Mouse (Mus musculus) R1 (cell line): ENCODE data around the gene Spats2l.

Experiments used
- DNase-seq: peaks from one replicate; pipeline ENCODE4 v3.0.0-alpha.2; 2018; ENCODE audit warnings: low read depth, low spot score

Spats2l gene

DNA sequence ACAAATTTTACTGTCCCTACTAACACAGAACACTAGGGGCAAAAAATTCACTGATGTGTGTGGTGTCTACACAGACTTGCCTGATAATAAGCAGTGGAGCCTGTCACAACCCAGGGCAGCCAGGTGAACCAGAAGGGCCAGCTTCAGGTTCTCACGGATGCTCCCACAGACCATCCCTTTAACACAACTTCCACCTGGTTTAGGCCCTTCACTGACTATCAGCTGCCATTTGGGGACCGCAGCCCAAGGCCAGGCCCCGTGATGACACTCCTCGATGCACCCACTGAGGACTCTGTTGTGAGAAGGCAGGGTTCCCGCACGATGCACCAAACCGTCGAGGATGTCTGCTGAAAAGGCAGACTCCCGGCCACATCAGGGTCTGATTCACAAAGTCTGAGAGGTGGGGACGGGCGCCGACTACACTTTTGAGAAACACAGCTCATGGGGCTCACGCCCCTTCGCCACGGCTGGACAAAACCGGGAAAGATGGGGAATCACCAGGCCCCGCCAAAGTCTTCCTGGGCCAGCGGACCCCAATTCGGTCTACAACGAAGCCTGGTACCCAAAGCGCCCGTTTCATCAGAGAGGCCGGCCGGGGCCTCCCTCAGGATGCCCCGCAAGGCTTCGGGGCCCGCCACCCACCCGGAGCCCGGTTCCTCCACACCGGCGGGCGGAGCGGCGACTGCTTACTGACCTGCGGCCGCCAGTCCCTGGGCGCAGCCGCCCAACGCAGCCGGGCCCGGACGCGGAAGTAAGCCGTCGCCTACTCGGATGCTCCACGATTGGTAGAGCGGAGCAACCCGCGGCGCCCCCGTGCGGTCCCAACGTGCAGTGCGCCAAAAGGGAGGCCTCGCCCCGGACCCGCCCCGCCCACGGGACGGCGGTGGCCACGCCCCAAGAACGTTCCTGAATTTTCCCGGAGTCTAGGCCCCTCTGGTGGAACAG is 195.6 kb downstream of the Spats2l start:
- DNase-seq = peak; percentile 91

DNA sequence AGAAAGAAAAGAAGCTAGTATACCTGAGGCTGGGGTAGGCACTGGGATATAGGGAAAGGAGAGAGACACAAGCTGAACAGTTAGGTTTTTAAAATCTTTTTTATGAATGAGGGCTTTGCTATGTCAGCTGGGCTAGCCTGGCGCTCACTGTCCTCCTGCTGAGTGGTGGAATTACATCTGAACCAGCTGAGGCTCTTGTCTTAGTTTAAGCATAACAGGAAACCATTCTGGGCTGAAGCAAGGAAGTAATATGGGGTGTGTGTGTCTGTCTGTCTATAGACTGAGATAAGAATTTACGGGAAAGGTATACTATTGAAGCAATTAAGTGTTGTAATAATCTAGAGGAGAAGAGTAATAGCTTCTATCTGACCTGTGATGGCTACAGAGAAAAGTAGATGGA is 197.6 kb downstream of the Spats2l start:
- DNase-seq = no peak

DNA sequence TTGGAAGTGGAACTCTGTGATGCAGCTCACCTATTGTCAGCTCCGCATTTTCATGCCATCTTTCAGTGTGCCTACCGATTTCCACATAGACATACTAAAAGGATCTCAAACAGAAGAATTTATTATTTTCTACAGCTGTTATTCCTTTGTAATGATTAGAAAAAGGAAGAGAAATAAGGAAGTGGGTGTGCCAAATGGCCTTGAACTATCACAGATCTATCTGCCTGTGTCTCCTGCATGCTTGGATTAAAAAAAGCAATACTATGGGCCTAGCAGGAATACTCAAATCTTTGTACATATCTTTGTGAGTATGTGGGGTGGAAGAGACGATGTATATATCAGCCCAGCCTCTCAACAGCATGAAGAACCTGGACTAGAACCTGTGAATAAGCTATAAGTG is 202.9 kb downstream of the Spats2l start:
- no peak for DNase-seq

DNA sequence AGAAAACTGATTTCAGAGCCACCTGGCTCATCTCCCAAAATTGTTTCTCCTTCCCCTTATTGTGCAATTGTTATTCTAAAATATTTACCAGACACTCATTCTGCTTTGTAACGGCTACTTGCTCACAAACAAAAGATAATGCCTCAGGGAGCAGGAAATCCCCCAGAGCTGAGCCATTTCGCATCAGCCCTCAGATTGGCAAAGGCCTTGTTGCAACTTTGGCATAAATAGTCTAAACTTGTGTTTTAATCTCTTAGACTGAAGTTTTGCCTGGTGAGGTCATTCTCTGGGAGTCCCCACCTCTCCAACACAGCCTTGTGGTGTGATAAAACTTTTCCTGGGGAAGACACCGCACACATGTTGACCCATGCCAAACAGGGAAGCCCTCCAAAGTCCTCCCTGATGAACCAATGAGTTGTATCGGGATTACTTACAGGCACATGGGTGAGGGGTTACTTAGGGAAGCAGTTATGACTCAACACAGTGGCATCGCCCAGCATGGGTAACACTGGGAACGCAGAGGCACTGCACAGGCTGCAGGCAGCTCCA is 215.2 kb downstream of the Spats2l start:
- DNase-seq = peak; percentile 73

DNA sequence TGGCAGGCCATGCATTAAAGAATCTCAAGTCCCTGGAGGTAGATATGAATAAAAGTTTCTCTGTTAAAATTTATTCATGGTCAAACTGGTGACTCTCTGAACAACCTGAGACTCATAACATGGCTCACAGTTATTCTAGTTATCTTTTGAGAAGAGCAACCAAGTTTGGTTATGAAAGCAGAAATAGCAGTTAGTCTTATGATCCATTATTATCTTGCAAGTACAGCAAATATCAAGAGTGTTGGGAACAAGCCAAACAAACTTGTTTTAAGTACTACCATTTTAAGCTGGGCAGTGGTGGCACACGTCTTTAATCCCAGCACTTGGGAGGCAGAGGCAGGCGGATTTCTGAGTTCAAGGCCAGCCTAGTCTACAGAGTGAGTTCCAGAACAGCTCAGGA is 217.3 kb downstream of the Spats2l start:
- no peak for DNase-seq

DNA sequence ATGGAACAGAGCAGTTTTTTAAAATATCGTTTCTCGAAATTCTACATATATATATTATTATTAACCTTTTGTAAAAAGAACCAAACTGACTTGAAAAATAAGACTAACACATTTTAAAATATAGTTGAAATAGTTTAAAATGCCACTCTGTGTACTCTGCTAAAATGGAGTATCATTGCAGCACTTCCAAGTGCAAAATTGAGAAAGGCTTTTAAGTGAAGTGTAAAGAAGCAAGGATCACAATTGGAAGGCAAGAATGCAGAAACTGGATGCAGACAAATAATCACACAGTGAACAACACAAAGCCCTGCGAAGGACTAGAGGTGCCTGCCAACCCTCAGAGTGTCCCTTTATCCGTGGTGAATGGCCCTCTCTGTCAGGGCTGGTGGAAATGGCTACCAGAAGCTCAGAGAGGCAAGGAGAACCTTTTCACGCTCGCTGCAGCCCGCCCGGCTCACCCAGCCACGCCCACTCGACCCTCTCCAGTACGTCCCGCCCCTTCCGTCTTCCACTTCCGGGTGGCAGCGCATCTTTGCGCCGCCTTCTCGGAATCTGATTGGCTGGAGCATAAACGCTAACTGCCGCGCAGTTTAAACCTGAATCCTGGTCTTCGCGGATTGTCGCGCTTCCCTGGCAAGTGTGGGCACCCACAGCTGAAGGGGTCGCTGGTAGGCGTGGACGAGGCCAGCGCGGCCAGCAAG is 221.6 kb downstream of the Spats2l start, which contains the start of gene Sgo2a:
TSS of gene Sgo2a (plus strand) at position 540 of the 701 bp plus-strand sequence.
- peak; percentile 97 for DNase-seq

DNA sequence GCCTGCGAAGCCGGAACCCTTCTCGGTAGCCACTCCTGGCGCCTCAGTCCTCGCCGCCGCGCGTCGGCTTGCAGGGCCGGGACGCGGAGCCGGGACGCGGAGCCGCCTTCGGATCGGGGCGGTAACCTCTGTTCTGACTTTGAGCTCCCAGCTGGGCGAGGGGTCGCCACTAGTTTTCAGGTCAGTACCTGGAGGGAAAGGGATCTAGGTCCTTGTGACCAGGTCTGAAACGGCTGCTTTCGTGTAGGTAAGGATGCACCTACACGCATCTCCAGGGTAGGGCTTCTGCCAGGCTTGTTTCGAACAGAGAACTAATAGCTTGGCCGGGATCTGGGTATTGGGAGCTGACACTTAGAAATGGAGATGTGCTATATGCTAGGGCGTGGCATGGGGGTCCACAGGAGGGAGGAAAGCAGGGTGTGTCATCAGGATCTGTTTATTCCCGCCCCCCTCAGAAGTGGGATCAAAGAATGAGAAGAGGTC is 222.2 kb downstream of the Spats2l start:
- peak; percentile 72 for DNase-seq
